Mouse (Mus musculus): ENCODE measurements around the gene Bpifb5. TPM values are rescaled to one million over a fixed set of nuclear protein-coding genes. Genes with fewer than 3 reads are reported as not detected.
A peak's percentile ranks its signal among the peaks of the same experiment; 100 is the strongest.

Gene Bpifb5
- polyA plus RNA-seq, 1 experiment from 2014 or later = 1.7 TPM

GRCm38 (mm10) chr2:154193071-154193470, 30.5 kb upstream of the Bpifb5 start:
- peak overlapping the region; percentile 36; the same call in 1 of the 2 replicates for H3K4me2 ChIP-seq (ENCODE audit: low read depth, low read length)
- no peaks in the 10 kb centered on the region for H3K9me3 ChIP-seq (replicated peaks; ENCODE audit: control insufficient read depth, low read length)
- no peaks in the 10 kb centered on the region for H3K27me3 ChIP-seq (ENCODE audit: control insufficient read depth, insufficient read depth, low read length)
- no peak for ATAC-seq (ENCODE audit: insufficient read depth, low FRiP score)
- no peaks in the 10 kb centered on the region for H3K36me3 ChIP-seq (ENCODE audit: control insufficient read depth, insufficient read depth, low read length)
- H3K4me3 ChIP-seq (replicated peaks; ENCODE audit: low read length) = peak overlapping the region; percentile 14
- no peaks in the 10 kb centered on the region for H3K4me1 ChIP-seq (ENCODE audit: control insufficient read depth, insufficient read depth, low read length)
- WGBS = 85% methylated on average over 4 of the region's 4 CpGs
- H3K9ac ChIP-seq (ENCODE audit: low read length) = peak overlapping the region; percentile 28; the same call in 1 of the 2 replicates
- H3K27ac ChIP-seq (ENCODE audit: low read length) = peak overlapping the region; percentile 56; the same call in 1 of the 2 replicates

- ATAC-seq (ENCODE audit: insufficient read depth, low FRiP score) = peak; percentile 71
- Histone ChIP-seq H3K4me1 (ENCODE audit: control insufficient read depth, insufficient read depth, low read length) (no peaks in the 10 kb centered on the region), H3K9ac (ENCODE audit: low read length) (no peak overlapping the region), H3K9me3 (replicated peaks; ENCODE audit: control insufficient read depth, low read length) (no peaks in the 10 kb centered on the region), H3K36me3 (ENCODE audit: control insufficient read depth, insufficient read depth, low read length) (no peaks in the 10 kb centered on the region), H3K27ac (ENCODE audit: low read length) (peak overlapping the region; percentile 56), H3K4me3 (replicated peaks; ENCODE audit: low read length) (no peak overlapping the region), H3K4me2 (ENCODE audit: low read depth, low read length) (peak overlapping the region; percentile 36; the same call in 1 of the 2 replicates), H3K27me3 (ENCODE audit: control insufficient read depth, insufficient read depth, low read length) (no peaks in the 10 kb centered on the region)
- WGBS = 56% methylated on average over 5 of the region's 5 CpGs
These were observed 29.5 kb upstream of the Bpifb5 start for GRCm38 (mm10) chr2:154193994-154194504.

- Histone ChIP-seq H3K9ac (ENCODE audit: low read length) (no peak overlapping the region), H3K9me3 (replicated peaks; ENCODE audit: control insufficient read depth, low read length) (no peaks in the 10 kb centered on the region), H3K4me1 (ENCODE audit: control insufficient read depth, insufficient read depth, low read length) (no peaks in the 10 kb centered on the region), H3K4me3 (replicated peaks; ENCODE audit: low read length) (no peak overlapping the region), H3K27ac (ENCODE audit: low read length) (no peak overlapping the region), H3K4me2 (ENCODE audit: low read depth, low read length) (no peak overlapping the region), H3K27me3 (ENCODE audit: control insufficient read depth, insufficient read depth, low read length) (no peaks in the 10 kb centered on the region), H3K36me3 (ENCODE audit: control insufficient read depth, insufficient read depth, low read length) (no peaks in the 10 kb centered on the region)
- ATAC-seq (ENCODE audit: insufficient read depth, low FRiP score) = no peak
- 87% methylated on average over 9 of the region's 9 CpGs for WGBS
These were observed 26.5 kb upstream of the Bpifb5 start for GRCm38 (mm10) chr2:154197036-154197435.

- H3K27me3 ChIP-seq (ENCODE audit: control insufficient read depth, insufficient read depth, low read length) = no peaks in the 10 kb centered on the region
- no peak for ATAC-seq (ENCODE audit: insufficient read depth, low FRiP score)
- 89% methylated on average over 4 of the region's 4 CpGs for WGBS
- no peaks in the 10 kb centered on the region for H3K4me1 ChIP-seq (ENCODE audit: control insufficient read depth, insufficient read depth, low read length)
- no peak overlapping the region for H3K27ac ChIP-seq (ENCODE audit: low read length)
- no peaks in the 10 kb centered on the region for H3K9me3 ChIP-seq (replicated peaks; ENCODE audit: control insufficient read depth, low read length)
- H3K36me3 ChIP-seq (ENCODE audit: control insufficient read depth, insufficient read depth, low read length) = no peaks in the 10 kb centered on the region
- H3K4me3 ChIP-seq (replicated peaks; ENCODE audit: low read length) = no peak overlapping the region
- no peak overlapping the region for H3K4me2 ChIP-seq (ENCODE audit: low read depth, low read length)
- no peak overlapping the region for H3K9ac ChIP-seq (ENCODE audit: low read length)
These were observed 18.9 kb upstream of the Bpifb5 start for GRCm38 (mm10) chr2:154204630-154205029.

- Histone ChIP-seq H3K27ac (ENCODE audit: low read length) (no peak overlapping the region), H3K36me3 (ENCODE audit: control insufficient read depth, insufficient read depth, low read length) (no peaks in the 10 kb centered on the region), H3K4me2 (ENCODE audit: low read depth, low read length) (no peak overlapping the region), H3K4me3 (replicated peaks; ENCODE audit: low read length) (no peak overlapping the region), H3K4me1 (ENCODE audit: control insufficient read depth, insufficient read depth, low read length) (no peaks in the 10 kb centered on the region), H3K27me3 (ENCODE audit: control insufficient read depth, insufficient read depth, low read length) (no peaks in the 10 kb centered on the region), H3K9ac (ENCODE audit: low read length) (no peak overlapping the region), H3K9me3 (replicated peaks; ENCODE audit: control insufficient read depth, low read length) (no peaks in the 10 kb centered on the region)
- WGBS = 59% methylated on average over 7 of the region's 7 CpGs
- no peak for ATAC-seq (ENCODE audit: insufficient read depth, low FRiP score)
These were observed 16.6 kb upstream of the Bpifb5 start for GRCm38 (mm10) chr2:154206908-154207307.

- Histone ChIP-seq H3K9me3 (replicated peaks; ENCODE audit: control insufficient read depth, low read length) (no peaks in the 10 kb centered on the region), H3K27ac (ENCODE audit: low read length) (no peak overlapping the region), H3K36me3 (ENCODE audit: control insufficient read depth, insufficient read depth, low read length) (no peaks in the 10 kb centered on the region), H3K27me3 (ENCODE audit: control insufficient read depth, insufficient read depth, low read length) (no peaks in the 10 kb centered on the region), H3K4me2 (ENCODE audit: low read depth, low read length) (no peak overlapping the region), H3K4me1 (ENCODE audit: control insufficient read depth, insufficient read depth, low read length) (no peaks in the 10 kb centered on the region), H3K4me3 (replicated peaks; ENCODE audit: low read length) (no peak overlapping the region), H3K9ac (ENCODE audit: low read length) (no peak overlapping the region)
- no peak for ATAC-seq (ENCODE audit: insufficient read depth, low FRiP score)
- WGBS = 10% methylated on average over 3 of the region's 3 CpGs
These were observed 14.4 kb upstream of the Bpifb5 start for GRCm38 (mm10) chr2:154209112-154209511.

- Histone ChIP-seq H3K4me1 (ENCODE audit: control insufficient read depth, insufficient read depth, low read length) (no peaks in the 10 kb centered on the region), H3K27ac (ENCODE audit: low read length) (no peak overlapping the region), H3K4me3 (replicated peaks; ENCODE audit: low read length) (no peak overlapping the region), H3K4me2 (ENCODE audit: low read depth, low read length) (no peak overlapping the region), H3K9me3 (replicated peaks; ENCODE audit: control insufficient read depth, low read length) (no peaks in the 10 kb centered on the region), H3K36me3 (ENCODE audit: control insufficient read depth, insufficient read depth, low read length) (no peaks in the 10 kb centered on the region), H3K9ac (ENCODE audit: low read length) (no peak overlapping the region), H3K27me3 (ENCODE audit: control insufficient read depth, insufficient read depth, low read length) (no peaks in the 10 kb centered on the region)
- WGBS = 39% methylated on average over 1 of the region's 1 CpGs
- ATAC-seq (ENCODE audit: insufficient read depth, low FRiP score) = no peak
These were observed 12.4 kb upstream of the Bpifb5 start for GRCm38 (mm10) chr2:154211121-154211520.

- Histone ChIP-seq H3K27me3 (ENCODE audit: control insufficient read depth, insufficient read depth, low read length) (no peaks in the 10 kb centered on the region), H3K36me3 (ENCODE audit: control insufficient read depth, insufficient read depth, low read length) (no peaks in the 10 kb centered on the region), H3K9ac (ENCODE audit: low read length) (no peak overlapping the region), H3K9me3 (replicated peaks; ENCODE audit: control insufficient read depth, low read length) (no peaks in the 10 kb centered on the region), H3K4me2 (ENCODE audit: low read depth, low read length) (no peak overlapping the region), H3K27ac (ENCODE audit: low read length) (no peak overlapping the region), H3K4me3 (replicated peaks; ENCODE audit: low read length) (no peak overlapping the region), H3K4me1 (ENCODE audit: control insufficient read depth, insufficient read depth, low read length) (no peaks in the 10 kb centered on the region)
- no peak for ATAC-seq (ENCODE audit: insufficient read depth, low FRiP score)
- WGBS = 86% methylated on average over 4 of the region's 4 CpGs
These were observed 11.7 kb upstream of the Bpifb5 start for GRCm38 (mm10) chr2:154211881-154212280.

GRCm38 (mm10) chr2:154215191-154215590, 8.4 kb upstream of the Bpifb5 start:
- Histone ChIP-seq H3K4me3 (replicated peaks; ENCODE audit: low read length) (no peak overlapping the region), H3K9ac (ENCODE audit: low read length) (no peak overlapping the region), H3K4me2 (ENCODE audit: low read depth, low read length) (no peak overlapping the region), H3K27ac (ENCODE audit: low read length) (no peak overlapping the region), H3K36me3 (ENCODE audit: control insufficient read depth, insufficient read depth, low read length) (no peaks in the 10 kb centered on the region), H3K9me3 (replicated peaks; ENCODE audit: control insufficient read depth, low read length) (no peaks in the 10 kb centered on the region), H3K27me3 (ENCODE audit: control insufficient read depth, insufficient read depth, low read length) (no peaks in the 10 kb centered on the region), H3K4me1 (ENCODE audit: control insufficient read depth, insufficient read depth, low read length) (no peaks in the 10 kb centered on the region)
- WGBS = 15% methylated on average over 5 of the region's 5 CpGs
- 0 out of 2 replicates have a peak, but pooled peaks have one; percentile 14 for ATAC-seq (ENCODE audit: insufficient read depth, low FRiP score)

Measured in stomach, embryonic 16.5 days (tissue).